Mouse (Mus musculus): ENCODE results near the gene Zfp687. TPM values are rescaled to one million over a fixed set of nuclear protein-coding genes. Genes with fewer than 3 reads are reported as not detected.
"Not testable (repeated sequence)": the region's sequence is repeated elsewhere in the genome, so short reads cannot be mapped to it uniquely, and the experiment has no call there.

The Zfp687 gene
- total and polyA plus RNA-seq, 2 experiments from 2014 or later, result 13.1 to 23.1 TPM

- no peak for DNase-seq
- ATAC-seq, result no peak
- Histone ChIP-seq H3K27ac (ENCODE audit: low read depth, low read length) (no peak overlapping the region), H3K36me3 (ENCODE audit: insufficient read depth) (peaks cover 36% of the 10 kb centered on the region), H3K4me3 (ENCODE audit: low read depth, low read length) (no peak overlapping the region), H3K4me1 (ENCODE audit: insufficient read depth) (no peaks in the 10 kb centered on the region), H3K27me3 (ENCODE audit: insufficient read depth, low read length) (no peaks in the 10 kb centered on the region), H3K9ac (no peak overlapping the region), H3K4me2 (ENCODE audit: low read depth) (no peak overlapping the region), H3K9me3 (ENCODE audit: low read length) (no peaks in the 10 kb centered on the region)
- TF ChIP-seq CTCF (IDR thresholded peaks at IDR 0.05; ENCODE audit: low read depth), result no peak
- 87% methylated on average over 3 of the region's 3 CpGs for WGBS
Measured at GRCm38 (mm10) chr3:95028603-95029002, 13.4 kb upstream of the Zfp687 start.

GRCm38 (mm10) chr3:95027701-95028100 lies 12.5 kb upstream of the Zfp687 start:
- Histone ChIP-seq H3K4me1 (ENCODE audit: insufficient read depth) (no peaks in the 10 kb centered on the region), H3K36me3 (ENCODE audit: insufficient read depth) (peaks cover 27% of the 10 kb centered on the region), H3K27ac (ENCODE audit: low read depth, low read length) (no peak overlapping the region), H3K27me3 (ENCODE audit: insufficient read depth, low read length) (no peaks in the 10 kb centered on the region), H3K9ac (no peak overlapping the region), H3K4me2 (ENCODE audit: low read depth) (no peak overlapping the region), H3K9me3 (ENCODE audit: low read length) (no peaks in the 10 kb centered on the region), H3K4me3 (ENCODE audit: low read depth, low read length) (no peak overlapping the region)
- no peak for TF ChIP-seq CTCF (IDR thresholded peaks at IDR 0.05; ENCODE audit: low read depth)
- 58% methylated on average over 5 of the region's 5 CpGs for WGBS
- ATAC-seq (peak; percentile 72), DNase-seq (peak; percentile 64)

GRCm38 (mm10) chr3:95027057-95027645 lies 11.9 kb upstream of the Zfp687 start:
- DNase-seq (no peak), ATAC-seq (no peak)
- no peaks in the 10 kb centered on the region for H3K9me3 ChIP-seq (ENCODE audit: low read length)
- H3K4me3 ChIP-seq (ENCODE audit: low read depth, low read length), result no peak overlapping the region
- H3K27me3 ChIP-seq (ENCODE audit: insufficient read depth, low read length), result no peaks in the 10 kb centered on the region
- H3K9ac ChIP-seq, result no peak overlapping the region
- peaks cover 23% of the 10 kb centered on the region for H3K36me3 ChIP-seq (ENCODE audit: insufficient read depth)
- WGBS, result 52% methylated on average over 5 of the region's 5 CpGs
- H3K4me1 ChIP-seq (ENCODE audit: insufficient read depth), result no peaks in the 10 kb centered on the region
- no peak for TF ChIP-seq CTCF (IDR thresholded peaks at IDR 0.05; ENCODE audit: low read depth)
- no peak overlapping the region for H3K4me2 ChIP-seq (ENCODE audit: low read depth)
- H3K27ac ChIP-seq (ENCODE audit: low read depth, low read length), result no peak overlapping the region

- Histone ChIP-seq H3K27ac (ENCODE audit: low read depth, low read length) (no peak overlapping the region), H3K4me1 (ENCODE audit: insufficient read depth) (no peaks in the 10 kb centered on the region), H3K9me3 (ENCODE audit: low read length) (no peaks in the 10 kb centered on the region), H3K9ac (no peak overlapping the region), H3K36me3 (ENCODE audit: insufficient read depth) (peaks cover 4% of the 10 kb centered on the region; the same call in 1 of the 2 replicates), H3K4me3 (ENCODE audit: low read depth, low read length) (no peak overlapping the region), H3K27me3 (ENCODE audit: insufficient read depth, low read length) (no peaks in the 10 kb centered on the region), H3K4me2 (ENCODE audit: low read depth) (no peak overlapping the region)
- WGBS, result 54% methylated on average over 5 of the region's 5 CpGs
- DNase-seq (no peak), ATAC-seq (no peak)
- TF ChIP-seq CTCF (IDR thresholded peaks at IDR 0.05; ENCODE audit: low read depth), result no peak
Measured at GRCm38 (mm10) chr3:95025202-95025601, 10.0 kb upstream of the Zfp687 start.

- WGBS, result 29% methylated on average over 11 of the region's 11 CpGs
- no peaks in the 10 kb centered on the region for H3K9me3 ChIP-seq (ENCODE audit: low read length)
- DNase-seq (no peak), ATAC-seq (peak; percentile 39)
- no peak for TF ChIP-seq CTCF (IDR thresholded peaks at IDR 0.05; ENCODE audit: low read depth)
- H3K27ac ChIP-seq (ENCODE audit: low read depth, low read length), result no peak overlapping the region
- no peak overlapping the region for H3K9ac ChIP-seq
- H3K4me3 ChIP-seq (ENCODE audit: low read depth, low read length), result no peak overlapping the region
- no peaks in the 10 kb centered on the region for H3K4me1 ChIP-seq (ENCODE audit: insufficient read depth)
- H3K27me3 ChIP-seq (ENCODE audit: insufficient read depth, low read length), result no peaks in the 10 kb centered on the region
- H3K4me2 ChIP-seq (ENCODE audit: low read depth), result no peak overlapping the region
- H3K36me3 ChIP-seq (ENCODE audit: insufficient read depth), result no peaks in the 10 kb centered on the region
Measured at GRCm38 (mm10) chr3:95024551-95024950, 9.3 kb upstream of the Zfp687 start.

GRCm38 (mm10) chr3:95020956-95021355 lies 5.7 kb upstream of the Zfp687 start:
- not testable (repeated sequence) for H3K4me2 ChIP-seq (ENCODE audit: low read depth); DNase-seq; H3K4me1 ChIP-seq (ENCODE audit: insufficient read depth); ATAC-seq; H3K27ac ChIP-seq (ENCODE audit: low read depth, low read length); H3K9me3 ChIP-seq (ENCODE audit: low read length); H3K4me3 ChIP-seq (ENCODE audit: low read depth, low read length); H3K9ac ChIP-seq; H3K27me3 ChIP-seq (ENCODE audit: insufficient read depth, low read length); H3K36me3 ChIP-seq (ENCODE audit: insufficient read depth)
- 89% methylated on average over 5 of the region's 5 CpGs for WGBS

GRCm38 (mm10) chr3:95018741-95019140 lies 3.5 kb upstream of the Zfp687 start:
- no peak for DNase-seq
- Histone ChIP-seq H3K4me3 (ENCODE audit: low read depth, low read length) (no peak overlapping the region), H3K4me1 (ENCODE audit: insufficient read depth) (peaks cover 12% of the 10 kb centered on the region), H3K9ac (no peak overlapping the region), H3K9me3 (ENCODE audit: low read length) (no peaks in the 10 kb centered on the region), H3K27ac (ENCODE audit: low read depth, low read length) (no peak overlapping the region), H3K27me3 (ENCODE audit: insufficient read depth, low read length) (no peaks in the 10 kb centered on the region), H3K36me3 (ENCODE audit: insufficient read depth) (no peaks in the 10 kb centered on the region), H3K4me2 (ENCODE audit: low read depth) (no peak overlapping the region)
- 86% methylated on average over 2 of the region's 2 CpGs for WGBS
- ATAC-seq, result no peak
- TF ChIP-seq CTCF (IDR thresholded peaks at IDR 0.05; ENCODE audit: low read depth), result no peak

Measured in forebrain, postnatal 0 days (tissue).